Mouse (Mus musculus): ENCODE results near the gene Nr1d1. TPM values are rescaled to one million over a fixed set of nuclear protein-coding genes. Genes with fewer than 3 reads are reported as not detected.

Gene Nr1d1
- total RNA-seq, 1 experiment, result 2.9 TPM

GRCm38 (mm10) chr11:98761939-98762338, 13.2 kb downstream of the Nr1d1 start:
- Histone ChIP-seq H3K4me1 (ENCODE audit: control insufficient read depth in 2 of 2, insufficient read depth in 2 of 2, low read length in 2 of 2, poor library complexity in 1 of 2) (peaks cover 11 to 22% of the 10 kb centered on the region in 2 experiments), H3K9ac (ENCODE audit: insufficient read depth, low read depth, low read length, poor library complexity, severe bottlenecking) (no peak overlapping the region), H3K27ac (ENCODE audit: insufficient read depth, low read depth, low read length, poor library complexity, severe bottlenecking) (no peak overlapping the region), H3K36me3 (ENCODE audit: control insufficient read depth, insufficient read depth, low read length, poor library complexity, severe bottlenecking) (no peaks in the 10 kb centered on the region), H3K9me3 (ENCODE audit: control insufficient read depth, insufficient read depth, low read depth, low read length) (no peaks in the 10 kb centered on the region), H3K4me3 (ENCODE audit: insufficient read depth in 1 of 2, low read depth in 1 of 2, low read length in 2 of 2, poor library complexity in 1 of 2, severe bottlenecking in 1 of 2) (no peak overlapping the region)
- DNase-seq (ENCODE audit: low read depth, low spot score), result no peak
- in situ Hi-C loops (cut with MboI; ENCODE audit: low sequenced_read_pairs in 2 of 2, unreplicated experiment in 2 of 2), result no loop called here
- TF ChIP-seq MAFK (IDR thresholded peaks at IDR 0.05; ENCODE audit: insufficient read depth, low read depth, low read length) (no peak), ZNF384 (IDR thresholded peaks at IDR 0.05; ENCODE audit: low read depth, low read length) (no peak), CHD2 (IDR thresholded peaks at IDR 0.05; ENCODE audit: low read depth, low read length) (no peak), ZC3H11A (IDR thresholded peaks at IDR 0.05; ENCODE audit: borderline replicate concordance, low read depth, low read length) (no peak), HCFC1 (IDR thresholded peaks at IDR 0.05; ENCODE audit: borderline replicate concordance, insufficient read depth, low read length) (no peak)

GRCm38 (mm10) chr11:98756711-98757110, 18.4 kb downstream of the Nr1d1 start:
- H3K9ac ChIP-seq (ENCODE audit: insufficient read depth, low read depth, low read length, poor library complexity, severe bottlenecking), result no peak overlapping the region
- no peak overlapping the region for H3K27ac ChIP-seq (ENCODE audit: insufficient read depth, low read depth, low read length, poor library complexity, severe bottlenecking)
- no peak for TF ChIP-seq ZC3H11A (IDR thresholded peaks at IDR 0.05; ENCODE audit: borderline replicate concordance, low read depth, low read length)
- TF ChIP-seq HCFC1 (IDR thresholded peaks at IDR 0.05; ENCODE audit: borderline replicate concordance, insufficient read depth, low read length), result no peak
- no peak for TF ChIP-seq MAFK (IDR thresholded peaks at IDR 0.05; ENCODE audit: insufficient read depth, low read depth, low read length)
- TF ChIP-seq ZNF384 (IDR thresholded peaks at IDR 0.05; ENCODE audit: low read depth, low read length), result no peak
- TF ChIP-seq CHD2 (IDR thresholded peaks at IDR 0.05; ENCODE audit: low read depth, low read length), result no peak
- no peaks in the 10 kb centered on the region for H3K9me3 ChIP-seq (ENCODE audit: control insufficient read depth, insufficient read depth, low read depth, low read length)
- no peak for DNase-seq (ENCODE audit: low read depth, low spot score)
- H3K36me3 ChIP-seq (ENCODE audit: control insufficient read depth, insufficient read depth, low read length, poor library complexity, severe bottlenecking), result no peaks in the 10 kb centered on the region
- H3K4me1 ChIP-seq (ENCODE audit: control insufficient read depth in 2 of 2, insufficient read depth in 2 of 2, low read length in 2 of 2, poor library complexity in 1 of 2), result peaks cover 8 to 16% of the 10 kb centered on the region in 2 experiments; a peak in 3 of 4 replicates
- H3K4me3 ChIP-seq (ENCODE audit: insufficient read depth in 1 of 2, low read depth in 1 of 2, low read length in 2 of 2, poor library complexity in 1 of 2, severe bottlenecking in 1 of 2), result no peak overlapping the region
- in situ Hi-C loops (cut with MboI; ENCODE audit: low sequenced_read_pairs in 2 of 2, unreplicated experiment in 2 of 2), result no loop called here

GRCm38 (mm10) chr11:98755726-98756380, 19.3 kb downstream of the Nr1d1 start:
- TF ChIP-seq CHD2 (IDR thresholded peaks at IDR 0.05; ENCODE audit: low read depth, low read length), result no peak
- TF ChIP-seq MAFK (IDR thresholded peaks at IDR 0.05; ENCODE audit: insufficient read depth, low read depth, low read length), result no peak
- no peak for TF ChIP-seq HCFC1 (IDR thresholded peaks at IDR 0.05; ENCODE audit: borderline replicate concordance, insufficient read depth, low read length)
- TF ChIP-seq ZNF384 (IDR thresholded peaks at IDR 0.05; ENCODE audit: low read depth, low read length), result no peak
- TF ChIP-seq ZC3H11A (IDR thresholded peaks at IDR 0.05; ENCODE audit: borderline replicate concordance, low read depth, low read length), result no peak
- H3K4me1 ChIP-seq (ENCODE audit: control insufficient read depth in 2 of 2, insufficient read depth in 2 of 2, low read length in 2 of 2, poor library complexity in 1 of 2), result peaks cover 8 to 17% of the 10 kb centered on the region in 2 experiments; a peak in 3 of 4 replicates
- H3K4me3 ChIP-seq (ENCODE audit: insufficient read depth in 1 of 2, low read depth in 1 of 2, low read length in 2 of 2, poor library complexity in 1 of 2, severe bottlenecking in 1 of 2), result no peak overlapping the region
- DNase-seq (ENCODE audit: low read depth, low spot score), result no peak
- in situ Hi-C loops (cut with MboI; ENCODE audit: low sequenced_read_pairs in 2 of 2, unreplicated experiment in 2 of 2), result no loop called here
- no peak overlapping the region for H3K9ac ChIP-seq (ENCODE audit: insufficient read depth, low read depth, low read length, poor library complexity, severe bottlenecking)
- H3K9me3 ChIP-seq (ENCODE audit: control insufficient read depth, insufficient read depth, low read depth, low read length), result no peaks in the 10 kb centered on the region
- no peaks in the 10 kb centered on the region for H3K36me3 ChIP-seq (ENCODE audit: control insufficient read depth, insufficient read depth, low read length, poor library complexity, severe bottlenecking)
- H3K27ac ChIP-seq (ENCODE audit: insufficient read depth, low read depth, low read length, poor library complexity, severe bottlenecking), result no peak overlapping the region

GRCm38 (mm10) chr11:98754621-98755181, 20.4 kb downstream of the Nr1d1 start:
- Histone ChIP-seq H3K27ac (ENCODE audit: insufficient read depth, low read depth, low read length, poor library complexity, severe bottlenecking) (no peak overlapping the region), H3K4me1 (ENCODE audit: control insufficient read depth in 2 of 2, insufficient read depth in 2 of 2, low read length in 2 of 2, poor library complexity in 1 of 2) (peaks cover 8 to 20% of the 10 kb centered on the region in 2 experiments; a peak in 3 of 4 replicates), H3K36me3 (ENCODE audit: control insufficient read depth, insufficient read depth, low read length, poor library complexity, severe bottlenecking) (no peaks in the 10 kb centered on the region)

More at GRCm38 (mm10) chr11:98754621-98755181, 20.4 kb downstream of the Nr1d1 start:
- in situ Hi-C loops (cut with MboI; ENCODE audit: low sequenced_read_pairs in 2 of 2, unreplicated experiment in 2 of 2), result no loop called here
- no peaks in the 10 kb centered on the region for H3K9me3 ChIP-seq (ENCODE audit: control insufficient read depth, insufficient read depth, low read depth, low read length)
- peak overlapping the region; percentile 38; the same call in 1 of the 2 replicates for H3K9ac ChIP-seq (ENCODE audit: insufficient read depth, low read depth, low read length, poor library complexity, severe bottlenecking)
- TF ChIP-seq ZNF384 (IDR thresholded peaks at IDR 0.05; ENCODE audit: low read depth, low read length) (no peak), CHD2 (IDR thresholded peaks at IDR 0.05; ENCODE audit: low read depth, low read length) (peak; percentile 83), ZC3H11A (IDR thresholded peaks at IDR 0.05; ENCODE audit: borderline replicate concordance, low read depth, low read length) (no peak), MAFK (IDR thresholded peaks at IDR 0.05; ENCODE audit: insufficient read depth, low read depth, low read length) (no peak), HCFC1 (IDR thresholded peaks at IDR 0.05; ENCODE audit: borderline replicate concordance, insufficient read depth, low read length) (0 out of 2 replicates have a peak, but pooled peaks have one; percentile 23)
- peak; percentile 79 for DNase-seq (ENCODE audit: low read depth, low spot score)
- no peak overlapping the region for H3K4me3 ChIP-seq (ENCODE audit: insufficient read depth in 1 of 2, low read depth in 1 of 2, low read length in 2 of 2, poor library complexity in 1 of 2, severe bottlenecking in 1 of 2)

Measured in ES-E14 (cell line).